Mouse (Mus musculus): ENCODE results near the gene Tnfaip8l1.

DNA sequence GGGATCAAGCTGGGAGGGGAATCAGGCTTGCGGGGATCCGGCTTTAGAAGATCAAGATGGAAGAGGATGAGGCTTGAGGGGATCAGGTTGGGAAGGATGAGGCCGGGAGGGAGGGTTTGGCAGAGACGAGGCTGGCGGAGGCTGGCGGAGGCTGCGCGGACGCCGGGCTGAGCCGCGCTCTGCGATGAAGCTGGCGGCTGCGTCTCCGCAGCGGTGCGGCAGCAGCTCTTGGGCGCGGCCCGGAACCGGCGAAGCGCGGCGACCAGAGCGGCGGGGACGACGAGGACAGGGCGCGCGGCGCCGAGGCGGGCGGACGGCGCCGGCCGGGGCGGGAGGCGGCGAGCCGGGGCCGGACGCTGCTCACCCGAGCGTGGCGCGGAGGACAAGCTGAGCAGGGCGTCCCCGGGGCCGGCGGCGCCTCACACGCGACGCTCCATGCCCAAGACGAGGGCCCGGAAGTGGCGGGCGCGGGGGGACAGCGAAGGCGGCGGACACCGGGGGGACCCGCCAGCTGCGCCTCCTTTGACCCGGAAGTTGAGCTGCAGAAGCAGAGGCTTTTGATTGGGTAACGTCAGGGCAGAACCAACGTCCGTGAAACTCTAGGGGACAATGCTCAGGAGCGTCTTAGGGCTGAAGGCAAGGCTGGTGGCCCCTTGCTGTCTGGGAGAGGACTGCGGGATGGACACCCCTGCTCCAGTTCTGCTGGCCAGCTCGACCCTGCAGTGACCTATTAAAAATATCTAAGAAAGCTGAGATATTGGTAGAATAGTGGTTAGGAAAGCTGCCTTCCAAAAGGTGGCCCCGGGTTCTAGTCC, 56.3 kb downstream of the Tnfaip8l1 start, which contains the start of gene Dpp9:
- TF ChIP-seq MYOD1 (IDR thresholded peaks at IDR 0.05; ENCODE audit: control insufficient read depth in 1 of 3, insufficient read length in 2 of 3, low read depth in 2 of 3) (peak in 1 of 3 experiments; percentile 37), CEBPB (IDR thresholded peaks at IDR 0.05; ENCODE audit: insufficient read depth, poor library complexity, severe bottlenecking) (no peak), POLR2A (IDR thresholded peaks at IDR 0.05; ENCODE audit: insufficient read length, low read depth) (peak; percentile 86)
